Mouse (Mus musculus) CH12.LX (cell line): Measurements from ENCODE around the gene Xpnpep3. TPM values are rescaled to one million over a fixed set of nuclear protein-coding genes. Genes with fewer than 3 reads are reported as not detected.
"Not testable (repeated sequence)": the region's sequence is repeated elsewhere in the genome, so short reads cannot be mapped to it uniquely, and the experiment has no call there.

Experiments used
- DNase-seq: peaks from one replicate; pipeline ENCODE4 v3.0.0-alpha.2; 2013; ENCODE audit errors: extremely low read depth
- H3K27ac ChIP-seq: 2 replicates; pipeline ENCODE4 v1.5.1; 2012; ENCODE audit warnings: low read depth, mild to moderate bottlenecking, control low read depth, moderate library complexity; ENCODE audit not compliant: insufficient read depth
- H3K27me3 ChIP-seq: replicated peaks from 2 replicates; pipeline ENCODE3; 2012; ENCODE audit warnings: inconsistent platforms
- H3K36me3 ChIP-seq, 2 experiments: replicated peaks in 1 of 2; 2 replicates each; pipeline versions ENCODE3 to v1.6.1; 2012; ENCODE audit warnings: inconsistent platforms in 1 of 2, low read length in 1 of 2, mild to moderate bottlenecking in 1 of 2, mixed read lengths in 1 of 2, moderate library complexity in 1 of 2; ENCODE audit not compliant: control insufficient read depth in 1 of 2, insufficient read depth in 1 of 2
- H3K4me1 ChIP-seq, 2 experiments: 2 replicates each; pipeline ENCODE4 v1.6.1; 2012; ENCODE audit warnings: inconsistent platforms in 1 of 2, moderate library complexity in 1 of 2; ENCODE audit not compliant: insufficient read depth in 2 of 2, control insufficient read depth in 1 of 2
- H3K4me2 ChIP-seq: 2 replicates; pipeline ENCODE4 v1.6.1; 2012; ENCODE audit warnings: low read depth, mild to moderate bottlenecking, control low read depth; ENCODE audit not compliant: poor library complexity, insufficient read depth, severe bottlenecking
- H3K4me3 ChIP-seq, 3 experiments: fragments of 150-350 bp in 1 of 3; sonication (generic) in 1 of 3; replicated peaks in 1 of 3; 2 replicates each; pipeline versions ENCODE3 to v1.5.1; 2011 to 2012; ENCODE audit warnings: low read depth in 2 of 3, low read length in 2 of 3, mild to moderate bottlenecking in 2 of 3, moderate library complexity in 2 of 3, control low read depth in 1 of 3, improper control_type of control experiment in 1 of 3, inconsistent platforms in 1 of 3, mixed read lengths in 1 of 3; ENCODE audit not compliant: poor library complexity in 1 of 3
- H3K79me2 ChIP-seq: replicated peaks from 2 replicates; pipeline ENCODE4 v1.6.1; 2012; ENCODE audit warnings: mild to moderate bottlenecking, moderate library complexity; ENCODE audit not compliant: control insufficient read depth, poor library complexity, insufficient read depth, severe bottlenecking; ENCODE audit errors: extremely low read depth
- H3K9ac ChIP-seq: 2 replicates; pipeline ENCODE4 v1.6.1; 2012; ENCODE audit warnings: low read depth, mild to moderate bottlenecking, control low read depth, moderate library complexity; ENCODE audit not compliant: insufficient read depth
- H3K9me3 ChIP-seq: replicated peaks from 2 replicates; pipeline ENCODE3; 2012; ENCODE audit warnings: low read length, inconsistent platforms, mixed read lengths
- BHLHE40 ChIP-seq: IDR thresholded peaks from 2 replicates; pipeline ENCODE4 v1.6.1; 2011; ENCODE audit warnings: mild to moderate bottlenecking, low read depth, low read length, improper control_type of control experiment
- HCFC1 ChIP-seq: IDR thresholded peaks from 2 replicates; pipeline ENCODE4 v1.6.1; 2012; ENCODE audit warnings: low read depth, mild to moderate bottlenecking, inconsistent platforms, low read length, improper control_type of control experiment
- IRF4 ChIP-seq: IDR thresholded peaks from 2 replicates; pipeline ENCODE4 v1.6.1; 2014; ENCODE audit warnings: low read depth, mild to moderate bottlenecking, inconsistent platforms, low read length, improper control_type of control experiment
- JUN ChIP-seq: IDR thresholded peaks from 2 replicates; pipeline ENCODE4 v1.6.1; 2011; ENCODE audit warnings: low read depth, mild to moderate bottlenecking, low read length, improper control_type of control experiment, moderate library complexity; ENCODE audit not compliant: insufficient read depth
- MXI1 ChIP-seq: IDR thresholded peaks from 2 replicates; pipeline ENCODE4 v1.6.1; 2011; ENCODE audit warnings: mild to moderate bottlenecking, low read depth, low read length, improper control_type of control experiment
- POLR2A ChIP-seq: IDR thresholded peaks from 2 replicates; pipeline ENCODE4 v1.6.1; 2011; ENCODE audit warnings: low read depth, mild to moderate bottlenecking, improper control_type of control experiment, low read length
- RAD21 ChIP-seq: IDR thresholded peaks from 2 replicates; pipeline ENCODE4 v1.6.1; 2011; ENCODE audit warnings: low read depth, mild to moderate bottlenecking, low read length, improper control_type of control experiment, moderate library complexity
- TBP ChIP-seq: conservative IDR thresholded peaks from 2 replicates; pipeline ENCODE4 v1.6.1; 2011; ENCODE audit warnings: low read depth, low read length, improper control_type of control experiment
- ZMIZ1 ChIP-seq: IDR thresholded peaks from 2 replicates; pipeline ENCODE4 v1.6.1; 2012; ENCODE audit warnings: low read depth, mild to moderate bottlenecking, inconsistent platforms, low read length, improper control_type of control experiment
- ZNF384 ChIP-seq: IDR thresholded peaks from 2 replicates; pipeline ENCODE4 v1.6.1; 2012; ENCODE audit warnings: low read depth, low read length, improper control_type of control experiment, inconsistent platforms
- dilution Hi-C: fragments of 300-500 bp; cut with MboI; formaldehyde crosslinking; loops from 2 replicates; pipeline ENCODE4 v1.14.3; 2020; ENCODE audit warnings: low sequenced_read_pairs; ENCODE audit not compliant: extremely low pct_unique_long_range_greater_than_20kb, extremely low pct_ligation_motif_present
- in situ Hi-C: fragments of 300-500 bp; cut with MboI; formaldehyde crosslinking; loops from 3 replicates; pipeline ENCODE4 v1.14.3; 2019; ENCODE audit warnings: low sequenced_read_pairs, low pct_ligation_motif_present, low pct_unique_long_range_greater_than_20kb, mixed read lengths
- polyA plus RNA-seq: library from polyadenylated mRNA; unstranded; fragments of >175 nt; gene quantifications from 2 replicates; pipeline ENCODE4 v1.2.1, GENCODE M21; 2012; ENCODE audit warnings: low read depth; ENCODE audit not compliant: insufficient read length
- total RNA-seq, 2 experiments: library from RNA; depleted of rRNA; stranded (reverse); fragments of 300-350 nt in 1 of 2; fragments of >200 nt in 1 of 2; gene quantifications; 2 replicates each; pipeline ENCODE4 v1.2.3; 2012 to 2014

Gene Xpnpep3
- total and polyA plus RNA-seq, 3 experiments: 4.3 to 6.0 (median 5.2) TPM

DNA sequence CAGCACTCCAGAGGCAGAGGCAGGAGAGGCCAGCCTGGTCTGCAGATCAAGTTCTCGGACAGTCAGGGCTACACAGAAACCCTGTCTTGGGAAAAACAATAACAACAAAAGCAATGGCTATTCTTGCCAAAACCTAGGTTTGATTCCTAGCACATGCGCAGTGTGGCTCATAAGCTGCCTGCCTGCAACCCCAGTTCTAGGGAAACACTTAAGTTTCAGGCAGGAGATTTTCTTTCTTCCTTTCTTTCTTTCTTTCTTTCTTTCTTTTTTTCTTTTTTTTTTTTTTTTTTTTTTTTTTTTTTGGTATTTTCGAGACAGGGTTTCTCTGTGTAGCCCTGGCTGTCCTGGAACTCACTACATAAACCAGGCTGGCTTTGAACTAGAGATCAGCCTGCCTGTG is 80.3 kb downstream of the Xpnpep3 start:
- Histone ChIP-seq H3K4me2 (peak overlapping the region; percentile 41; the same call in 1 of the 2 replicates), H3K36me3 (peaks cover 3 to 13% of the 10 kb centered on the region in 2 experiments)
- TF ChIP-seq ZNF384: peak; percentile 27; the same call in 1 of the 2 replicates
- H3K4me3 ChIP-seq, H3K9me3 ChIP-seq, H3K4me1 ChIP-seq, H3K27me3 ChIP-seq, H3K27ac ChIP-seq, H3K79me2 ChIP-seq, DNase-seq, dilution Hi-C loops, H3K9ac ChIP-seq: not testable (repeated sequence)
- in situ Hi-C loops: loop anchor here (10.0 kb wide), 1 partner anchor 105 kb away; the partner anchor contains the start of gene Ep300

DNA sequence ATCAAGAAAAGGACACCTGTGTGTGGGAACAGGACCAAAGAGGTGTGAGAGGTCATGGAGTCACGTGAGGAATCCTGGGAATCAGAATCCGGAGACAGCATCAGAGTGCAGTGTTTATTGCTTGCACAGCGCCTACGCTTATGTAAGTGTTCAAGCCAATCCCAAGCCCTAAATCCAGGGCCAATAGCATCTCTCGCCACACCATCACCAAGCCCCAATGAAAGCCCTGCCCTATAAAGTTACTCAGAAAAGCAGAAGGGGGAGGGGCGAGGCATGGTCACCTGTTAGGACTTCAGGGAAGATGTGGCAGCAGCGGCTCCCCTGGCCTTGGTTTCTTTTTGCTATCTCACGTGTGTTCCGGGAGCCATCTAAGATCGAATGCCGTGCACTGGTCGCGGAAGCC is 81.0 kb downstream of the Xpnpep3 start:
- peaks cover 0 to 6% of the 10 kb centered on the region in 2 experiments for H3K36me3 ChIP-seq
- DNase-seq: peak; percentile 33
- H3K27me3 ChIP-seq: no peaks in the 10 kb centered on the region
- H3K4me2 ChIP-seq: peak overlapping the region; percentile 41
- in situ Hi-C loops (loop anchor here (10.0 kb wide), 1 partner anchor 104 kb away; the partner anchor contains the start of gene Ep300), dilution Hi-C loops (no loop called here)
- H3K9me3 ChIP-seq: no peaks in the 10 kb centered on the region
- TF ChIP-seq JUN: no peak
- TF ChIP-seq TBP: 0 out of 2 replicates have a peak, but pooled peaks have one; percentile 22
- peak; percentile 63; the same call in 1 of the 2 replicates for TF ChIP-seq POLR2A
- no peak for TF ChIP-seq ZMIZ1
- TF ChIP-seq MXI1: peak; percentile 32; the same call in 1 of the 2 replicates
- peak; percentile 53; the same call in 1 of the 2 replicates for TF ChIP-seq BHLHE40
- no peak overlapping the region for H3K27ac ChIP-seq
- peak overlapping the region in 2 of 3 experiments; percentile 17 to 37 for H3K4me3 ChIP-seq
- peak overlapping the region; percentile 12; the same call in 1 of the 2 replicates for H3K9ac ChIP-seq
- H3K79me2 ChIP-seq: no peaks in the 10 kb centered on the region
- H3K4me1 ChIP-seq: peaks cover 0 to 3% of the 10 kb centered on the region in 2 experiments; a peak in 1 of 4 replicates

DNA sequence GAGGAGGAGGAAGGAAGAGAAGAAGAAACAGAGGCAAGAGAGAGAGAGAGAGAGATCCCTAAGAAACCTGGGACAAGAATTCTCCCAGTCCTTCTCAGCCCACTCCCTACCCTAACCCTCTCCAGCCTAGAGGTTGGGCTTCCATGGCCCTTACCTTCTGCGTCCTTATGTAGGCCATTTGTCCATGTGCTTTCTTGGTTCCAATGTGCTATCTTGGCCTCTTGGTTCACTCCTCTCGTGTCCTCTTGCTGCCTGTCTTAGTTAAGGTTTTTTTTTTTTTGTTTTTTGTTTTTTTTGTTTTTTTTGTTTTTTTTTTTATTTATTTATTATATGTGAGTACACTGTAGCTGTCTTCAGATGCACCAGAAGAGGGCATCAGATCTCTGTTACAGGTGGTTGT is 83.0 kb downstream of the Xpnpep3 start:
- no peak overlapping the region for H3K9ac ChIP-seq
- H3K4me2 ChIP-seq: no peak overlapping the region
- no peaks in the 10 kb centered on the region for H3K9me3 ChIP-seq
- no peak overlapping the region for H3K27ac ChIP-seq
- H3K27me3 ChIP-seq: no peaks in the 10 kb centered on the region
- H3K79me2 ChIP-seq: no peaks in the 10 kb centered on the region
- H3K4me1 ChIP-seq: peaks cover 0 to 3% of the 10 kb centered on the region in 2 experiments; a peak in 1 of 4 replicates
- no peaks in the 10 kb centered on the region for H3K36me3 ChIP-seq
- no peak overlapping the region for H3K4me3 ChIP-seq
- dilution Hi-C loops: no loop called here
- no peak for DNase-seq
- TF ChIP-seq RAD21 (no peak), HCFC1 (no peak), IRF4 (no peak)
- in situ Hi-C loops: loop anchor here (10.0 kb wide), 1 partner anchor 102 kb away; the partner anchor contains the start of gene Ep300
